Mouse (Mus musculus): ENCODE results near the gene Marco. TPM values are rescaled to one million over a fixed set of nuclear protein-coding genes. Genes with fewer than 3 reads are reported as not detected.

Gene Marco
- polyA plus RNA-seq, 1 experiment from 2014 or later, result 0.16 TPM

Other genes starting within 250 kb of the Marco start
- 2.8 and 3.2 TPM in 2 replicates for gene Steap3, start 232.3 kb downstream of the Marco start, polyA plus RNA-seq (2014; fragmentation: Nextera tagmentation; extraction: Ambion mirVana)
- gene C1ql2, start 164.4 kb downstream of the Marco start, polyA plus RNA-seq (2014; fragmentation: Nextera tagmentation; extraction: Ambion mirVana), result not detected in 2 replicates
- gene En1, start 97.4 kb upstream of the Marco start, polyA plus RNA-seq (2014; fragmentation: Nextera tagmentation; extraction: Ambion mirVana), result 1.1 TPM in 2 replicates

Measured in forebrain, embryonic 11.5 days (tissue).